In genomic region chr2:131234970-131235635, GRCm38 (mm10) we compare ENCODE assay signal across 8 mouse cellular contexts. TPM values are rescaled to one million over a fixed set of nuclear protein-coding genes. Genes with fewer than 3 reads are reported as not detected.
DNase-seq lines count a peak whose midpoint lies in the region; ATAC-seq and TF ChIP-seq lines count a peak whose summit lies in the region.

No protein-coding gene starts in this region.

- TF ChIP-seq CTCF in embryonic fibroblast, embryonic 13.5 days (IDR thresholded peaks at IDR 0.05; ENCODE audit: borderline replicate concordance, insufficient read depth, low read length): no peak
- no peak for TF ChIP-seq CTCF in lung, postnatal 0 days (IDR thresholded peaks at IDR 0.05)
- TF ChIP-seq CTCF in stomach, postnatal 0 days (IDR thresholded peaks at IDR 0.05; ENCODE audit: low read depth): no peak

- no peak for TF ChIP-seq POLR2A in embryonic fibroblast, embryonic 13.5 days (IDR thresholded peaks at IDR 0.05; ENCODE audit: low read depth, low read length)

- no peak for ATAC-seq in heart, embryonic 14.5 days (ENCODE audit: insufficient number of reproducible peaks, insufficient read depth, low FRiP score, low read depth)
- ATAC-seq in lung, postnatal 0 days: no peak
- no peak for ATAC-seq in stomach, postnatal 0 days (ENCODE audit: low FRiP score, low TSS enrichment)

- H3K9me3 ChIP-seq in heart, embryonic 14.5 days (ENCODE audit: control insufficient read depth, low read length): no peaks in the 10 kb centered on the region
- no peaks in the 10 kb centered on the region for H3K9me3 ChIP-seq in lung, postnatal 0 days (ENCODE audit: low read length)
- H3K9me3 ChIP-seq in stomach, postnatal 0 days (ENCODE audit: control insufficient read depth, low read length): no peaks in the 10 kb centered on the region

- 75% methylated on average over 7 of the region's 7 CpGs for WGBS in heart, embryonic 14.5 days
- 53% methylated on average over 7 of the region's 7 CpGs for WGBS in lung, postnatal 0 days
- 53% methylated on average over 7 of the region's 7 CpGs for WGBS in stomach, postnatal 0 days

- peak overlapping the region; percentile 77 for H3K4me2 ChIP-seq in heart, embryonic 14.5 days (ENCODE audit: low read length)
- H3K4me2 ChIP-seq in lung, postnatal 0 days (replicated peaks; ENCODE audit: low read depth, low read length): peak overlapping the region; percentile 78
- H3K4me2 ChIP-seq in stomach, postnatal 0 days (replicated peaks; ENCODE audit: low read depth): peak overlapping the region; percentile 98

- no peak for TF ChIP-seq EP300 in lung, postnatal 0 days (IDR thresholded peaks at IDR 0.05)
- no peak for TF ChIP-seq EP300 in stomach, postnatal 0 days (optimal IDR thresholded peaks at IDR 0.05)

- H3K27me3 ChIP-seq in heart, embryonic 14.5 days (ENCODE audit: control insufficient read depth, insufficient read depth, low read length): no peaks in the 10 kb centered on the region
- H3K27me3 ChIP-seq in lung, postnatal 0 days (replicated peaks; ENCODE audit: insufficient read depth, low read length): no peaks in the 10 kb centered on the region
- no peaks in the 10 kb centered on the region for H3K27me3 ChIP-seq in stomach, postnatal 0 days (ENCODE audit: control insufficient read depth, insufficient read depth, low read length)

- no peak for DNase-seq in heart, adult 8-10 months (ENCODE audit: low spot score)
- DNase-seq in kidney, adult 8-10 months: peak; percentile 56 to 60
- DNase-seq in lung, postnatal 0 days (ENCODE audit: low spot score): peak; percentile 19
- no peak for DNase-seq in stomach, postnatal 0 days (ENCODE audit: low spot score)
- DNase-seq in embryo, embryonic 10 days (ENCODE audit: low spot score): no peak
- no peak for DNase-seq in left cerebral cortex, adult 11 months (ENCODE audit: low spot score)

- no peak overlapping the region for H3K27ac ChIP-seq in heart, embryonic 14.5 days (replicated peaks in 1 of 2; ENCODE audit: control insufficient read depth in 1 of 2, insufficient read depth in 1 of 2, low read depth in 2 of 2, low read length in 2 of 2)
- H3K27ac ChIP-seq in embryonic fibroblast, embryonic 13.5 days (ENCODE audit: insufficient read depth, low read length): no peak overlapping the region
- no peak overlapping the region for H3K27ac ChIP-seq in lung, postnatal 0 days (ENCODE audit: low read length)
- no peak overlapping the region for H3K27ac ChIP-seq in stomach, postnatal 0 days (replicated peaks)

- peaks cover 9 to 18% of the 10 kb centered on the region in 2 experiments for H3K4me1 ChIP-seq in heart, embryonic 14.5 days (ENCODE audit: control insufficient read depth in 2 of 2, insufficient read depth in 2 of 2, low read length in 2 of 2)
- H3K4me1 ChIP-seq in embryonic fibroblast, embryonic 13.5 days (ENCODE audit: control insufficient read depth, insufficient read depth, low read length): peaks cover 9% of the 10 kb centered on the region
- peaks cover 19% of the 10 kb centered on the region; the same call in 1 of the 2 replicates for H3K4me1 ChIP-seq in lung, postnatal 0 days (ENCODE audit: insufficient read depth, low read depth, low read length)
- peaks cover 6% of the 10 kb centered on the region; the same call in 1 of the 2 replicates for H3K4me1 ChIP-seq in stomach, postnatal 0 days (replicated peaks; ENCODE audit: control insufficient read depth, insufficient read depth)

- peak overlapping the region in 1 of 2 experiments; percentile 57; a peak in 1 of 4 replicates for H3K4me3 ChIP-seq in heart, embryonic 14.5 days (ENCODE audit: control insufficient read depth in 1 of 2, insufficient read depth in 1 of 2, low read depth in 1 of 2, low read length in 2 of 2)
- H3K4me3 ChIP-seq in embryonic fibroblast, embryonic 13.5 days (ENCODE audit: insufficient read depth, low read length): peak overlapping the region; percentile 75
- 0 out of 2 replicates have a peak overlapping the region, but pooled peaks have one; percentile 50 for H3K4me3 ChIP-seq in lung, postnatal 0 days (ENCODE audit: low read depth, low read length)
- H3K4me3 ChIP-seq in stomach, postnatal 0 days (ENCODE audit: low read depth, low read length): peak overlapping the region; percentile 63

- H3K9ac ChIP-seq in heart, embryonic 14.5 days (ENCODE audit: low read length): peak overlapping the region; percentile 80
- H3K9ac ChIP-seq in lung, postnatal 0 days (replicated peaks; ENCODE audit: low read depth): peak overlapping the region; percentile 72; the same call in 1 of the 2 replicates
- H3K9ac ChIP-seq in stomach, postnatal 0 days (ENCODE audit: low read length): peak overlapping the region; percentile 85

- H3K36me3 ChIP-seq in heart, embryonic 14.5 days (ENCODE audit: control insufficient read depth, insufficient read depth, low read length): peaks cover 22% of the 10 kb centered on the region
- H3K36me3 ChIP-seq in lung, postnatal 0 days (ENCODE audit: insufficient read depth, low read length): no peaks in the 10 kb centered on the region
- peaks cover 9% of the 10 kb centered on the region for H3K36me3 ChIP-seq in stomach, postnatal 0 days (ENCODE audit: control insufficient read depth, insufficient read depth, low read length)

RNA-seq across cellular contexts. Expression of gene Mavs, which starts 1.2 kb away (rescaled TPM):
- 20.0 and 20.9 TPM in 2 replicates for polyA plus RNA-seq in heart, embryonic 14.5 days (2014; fragmentation: Nextera tagmentation; extraction: Ambion mirVana)
- total RNA-seq in heart, adult 8-10 months (2022): 10 to 100 TPM; 65.6 to 80.8 (median 72.3) TPM
- 23.1 and 24.8 TPM in 2 replicates for polyA plus RNA-seq in embryonic fibroblast, embryonic 13.5 days (2011; ENCODE audit: insufficient read length, low read depth, missing spikeins)
- 14.1 and 14.4 TPM in 2 replicates for polyA plus RNA-seq in lung, postnatal 0 days (2015; fragmentation: Nextera tagmentation; extraction: Ambion mirVana)
- polyA plus RNA-seq in stomach, postnatal 0 days (2015; fragmentation: Nextera tagmentation; extraction: Ambion mirVana): 14.7 and 17.3 TPM in 2 replicates

RNA-seq across cellular contexts. Expression of gene Pank2, which starts 27.2 kb away (rescaled TPM):
- 27.4 and 32.9 TPM in 2 replicates for polyA plus RNA-seq in heart, embryonic 14.5 days (2014; fragmentation: Nextera tagmentation; extraction: Ambion mirVana)
- 10 to 100 TPM; 18.0 to 28.0 (median 23.2) TPM for total RNA-seq in heart, adult 8-10 months (2022)
- 65.3 and 65.4 TPM in 2 replicates for polyA plus RNA-seq in embryonic fibroblast, embryonic 13.5 days (2011; ENCODE audit: insufficient read length, low read depth, missing spikeins)
- polyA plus RNA-seq in lung, postnatal 0 days (2015; fragmentation: Nextera tagmentation; extraction: Ambion mirVana): 22.3 and 26.7 TPM in 2 replicates
- polyA plus RNA-seq in stomach, postnatal 0 days (2015; fragmentation: Nextera tagmentation; extraction: Ambion mirVana): 28.3 and 32.4 TPM in 2 replicates

RNA-seq across cellular contexts. Expression of gene Ap5s1, which starts 28.2 kb away (rescaled TPM):
- polyA plus RNA-seq in heart, embryonic 14.5 days (2014; fragmentation: Nextera tagmentation; extraction: Ambion mirVana): 39.7 and 44.3 TPM in 2 replicates
- 10 to 100 TPM; 31.8 to 42.6 (median 37.9) TPM for total RNA-seq in heart, adult 8-10 months (2022)
- 13.0 and 13.8 TPM in 2 replicates for polyA plus RNA-seq in embryonic fibroblast, embryonic 13.5 days (2011; ENCODE audit: insufficient read length, low read depth, missing spikeins)
- 27.9 and 28.0 TPM in 2 replicates for polyA plus RNA-seq in lung, postnatal 0 days (2015; fragmentation: Nextera tagmentation; extraction: Ambion mirVana)
- polyA plus RNA-seq in stomach, postnatal 0 days (2015; fragmentation: Nextera tagmentation; extraction: Ambion mirVana): 22.0 and 24.6 TPM in 2 replicates

RNA-seq across cellular contexts. Expression of gene Spef1, which starts 48.0 kb away (rescaled TPM):
- polyA plus RNA-seq in heart, embryonic 14.5 days (2014; fragmentation: Nextera tagmentation; extraction: Ambion mirVana): 2.0 and 2.4 TPM in 2 replicates
- 1 to 10 TPM; 4.4 to 6.2 (median 4.9) TPM for total RNA-seq in heart, adult 8-10 months (2022)
- 4.4 and 10.8 TPM in 2 replicates for polyA plus RNA-seq in embryonic fibroblast, embryonic 13.5 days (2011; ENCODE audit: insufficient read length, low read depth, missing spikeins)
- polyA plus RNA-seq in lung, postnatal 0 days (2015; fragmentation: Nextera tagmentation; extraction: Ambion mirVana): 12.2 TPM in 2 replicates
- polyA plus RNA-seq in stomach, postnatal 0 days (2015; fragmentation: Nextera tagmentation; extraction: Ambion mirVana): 2.5 and 2.9 TPM in 2 replicates

RNA-seq across cellular contexts. Expression of gene Cdc25b, which starts 48.4 kb away (rescaled TPM):
- polyA plus RNA-seq in heart, embryonic 14.5 days (2014; fragmentation: Nextera tagmentation; extraction: Ambion mirVana): 33.1 and 38.9 TPM in 2 replicates
- 1 to 10 TPM; 4.3 to 4.9 (median 4.5) TPM for total RNA-seq in heart, adult 8-10 months (2022)
- polyA plus RNA-seq in embryonic fibroblast, embryonic 13.5 days (2011; ENCODE audit: insufficient read length, low read depth, missing spikeins): 19.4 and 33.1 TPM in 2 replicates
- 36.5 and 38.7 TPM in 2 replicates for polyA plus RNA-seq in lung, postnatal 0 days (2015; fragmentation: Nextera tagmentation; extraction: Ambion mirVana)
- 38.7 and 39.5 TPM in 2 replicates for polyA plus RNA-seq in stomach, postnatal 0 days (2015; fragmentation: Nextera tagmentation; extraction: Ambion mirVana)

Comparison
In these comparisons a context has a peak if more than half of its experiments do, and no peak if none do; other contexts are left out.
1. DNase-seq: peak in kidney, adult 8-10 months (2 of 2) and lung, postnatal 0 days (single experiment); none in heart, adult 8-10 months (single experiment), stomach, postnatal 0 days (single experiment), embryo, embryonic 10 days (single experiment) and left cerebral cortex, adult 11 months (single experiment).
2. Peak in every context shown above with its lines, with median percentiles within 50 percentile points of each other: H3K4me2 ChIP-seq and H3K9ac ChIP-seq.